Mouse (Mus musculus) kidney, embryonic 16.5 days (tissue): ENCODE measurements at regions not wholly inside any gene's neighbourhood (a gene's known extent, or its start where the extent isn't known, plus 50 kb on each side); places are given as distances from the start of the nearest gene placed in this dataset.

ENCODE experiments used
- ATAC-seq: fragments of 200-750 bp; cut with Nextera tagmentation; 2 replicates; pipeline ENCODE4 v1.8.0; 2017; ENCODE audit warnings: moderate TSS enrichment; ENCODE audit not compliant: low FRiP score, low TSS enrichment
- H3K27ac ChIP-seq: fragments of 300-500 bp; sonication (generic); 2 replicates; pipeline ENCODE4 v1.5.1; 2014; ENCODE audit warnings: low read length
- H3K27me3 ChIP-seq: fragments of 300-500 bp; sonication (generic); 2 replicates; pipeline ENCODE4 v1.6.1; 2014; ENCODE audit warnings: low read length, control low read depth, mixed read lengths; ENCODE audit not compliant: insufficient read depth
- H3K36me3 ChIP-seq: fragments of 300-500 bp; sonication (generic); 2 replicates; pipeline ENCODE4 v1.6.1; 2014; ENCODE audit warnings: low read length, control low read depth, mixed read lengths; ENCODE audit not compliant: insufficient read depth
- H3K4me1 ChIP-seq: fragments of 300-500 bp; sonication (generic); 2 replicates; pipeline ENCODE4 v1.6.1; 2014; ENCODE audit warnings: low read length, control low read depth, mixed read lengths; ENCODE audit not compliant: insufficient read depth
- H3K4me2 ChIP-seq: fragments of 300-500 bp; sonication (generic); replicated peaks from 2 replicates; pipeline ENCODE4 v1.6.1; 2014; ENCODE audit warnings: low read depth, low read length
- H3K4me3 ChIP-seq: fragments of 300-500 bp; sonication (generic); 2 replicates; pipeline ENCODE4 v1.5.1; 2014; ENCODE audit warnings: mild to moderate bottlenecking, low read length
- H3K9ac ChIP-seq: fragments of 300-500 bp; sonication (generic); replicated peaks from 2 replicates; pipeline ENCODE4 v1.6.1; 2014; ENCODE audit warnings: low read length
- H3K9me3 ChIP-seq: fragments of 300-500 bp; sonication (generic); 2 replicates; pipeline ENCODE4 v1.6.1; 2016; ENCODE audit warnings: low read length, control low read depth
- WGBS: fragments of 180-500 bp; shearing (Covaris S2); extraction: QIAGEN DNeasy Blood & Tissue Kit; methylation state at CpG from one replicate; pipeline ENCODE4 v1.1.7; 2014; 5-methylcytosine and 5-hydroxymethylcytosine counted together

DNA sequence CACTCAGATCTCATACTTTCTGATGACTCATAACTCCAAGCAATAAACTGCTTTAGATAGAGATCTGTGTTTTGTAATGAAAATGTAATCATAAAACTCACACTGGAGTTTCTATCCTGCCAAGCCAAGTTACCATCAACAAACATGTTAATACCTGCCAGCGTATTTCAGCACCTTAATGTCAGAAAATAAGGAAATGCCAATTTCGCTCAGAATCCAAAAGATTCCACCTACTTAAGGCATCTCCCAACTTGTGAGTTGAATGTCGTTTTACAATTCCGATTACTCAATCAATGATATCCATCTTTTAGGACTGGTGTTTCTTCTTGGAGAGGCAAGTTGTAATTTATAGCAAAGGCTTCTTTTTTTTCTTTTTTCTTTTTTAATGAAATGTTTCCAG is 850.5 kb downstream of the Epha4 start:
- no peak overlapping the region for H3K4me3 ChIP-seq
- H3K27ac ChIP-seq = no peak overlapping the region
- H3K4me1 ChIP-seq = no peaks in the 10 kb centered on the region; the same call in 1 of the 2 replicates
- whole genome bisulfite sequencing = 82% methylated on average over 4 of the region's 4 CpGs
- H3K27me3 ChIP-seq = no peaks in the 10 kb centered on the region
- H3K36me3 ChIP-seq = no peaks in the 10 kb centered on the region
- H3K4me2 ChIP-seq = no peak overlapping the region
- ATAC-seq = no peak
- no peak overlapping the region for H3K9ac ChIP-seq
- H3K9me3 ChIP-seq = no peaks in the 10 kb centered on the region

DNA sequence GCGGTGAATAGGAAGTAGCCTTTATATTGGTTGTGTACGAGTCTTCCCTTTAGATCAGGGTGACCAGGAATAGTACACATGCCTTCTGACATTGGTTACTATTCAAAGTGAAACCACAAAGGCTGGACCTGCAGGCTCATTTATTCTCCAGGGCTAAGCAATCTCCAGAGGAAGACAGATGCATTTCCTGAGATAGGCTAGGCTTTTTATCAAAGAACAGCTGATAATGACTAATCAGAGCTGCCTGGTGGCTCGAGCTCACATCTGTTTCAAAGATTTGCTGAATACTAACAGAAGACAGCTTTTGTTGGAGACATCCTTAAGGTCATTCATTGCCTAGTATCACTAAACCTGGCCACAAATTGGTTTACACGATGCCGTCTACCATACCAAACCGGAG is 838.1 kb downstream of the Epha4 start:
- WGBS = 82% methylated on average over 6 of the region's 6 CpGs
- no peak overlapping the region for H3K9ac ChIP-seq
- no peaks in the 10 kb centered on the region for H3K4me1 ChIP-seq
- peaks cover 4% of the 10 kb centered on the region; the same call in 1 of the 2 replicates for H3K9me3 ChIP-seq
- no peak overlapping the region for H3K4me3 ChIP-seq
- H3K27ac ChIP-seq = no peak overlapping the region
- no peak overlapping the region for H3K4me2 ChIP-seq
- H3K27me3 ChIP-seq = no peaks in the 10 kb centered on the region
- no peak for ATAC-seq
- no peaks in the 10 kb centered on the region for H3K36me3 ChIP-seq

DNA sequence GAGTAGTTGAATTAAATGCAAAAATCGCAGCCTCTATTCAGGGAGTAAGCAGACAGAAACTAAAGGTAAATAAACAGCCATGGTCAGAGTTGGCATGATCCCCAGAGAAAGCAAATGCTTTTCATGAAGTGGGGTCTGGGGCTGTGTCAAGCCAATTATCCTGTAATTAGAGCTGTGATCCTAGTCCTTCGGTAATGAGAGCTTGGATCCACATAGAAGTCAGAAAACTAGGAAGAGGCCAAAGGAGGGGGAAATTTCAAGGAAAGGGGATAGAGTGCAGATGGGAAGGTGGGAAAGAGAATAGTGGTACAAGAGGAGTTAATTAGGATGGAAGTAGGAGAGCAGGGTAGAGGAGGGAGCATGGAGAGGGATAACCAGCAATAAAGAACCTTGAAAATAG is 809.3 kb downstream of the Epha4 start:
- Histone ChIP-seq H3K9ac (no peak overlapping the region), H3K4me1 (no peaks in the 10 kb centered on the region), H3K4me2 (no peak overlapping the region), H3K9me3 (no peaks in the 10 kb centered on the region), H3K36me3 (no peaks in the 10 kb centered on the region), H3K4me3 (no peak overlapping the region), H3K27me3 (no peaks in the 10 kb centered on the region), H3K27ac (no peak overlapping the region)
- WGBS = 51% methylated on average over 2 of the region's 2 CpGs
- no peak for ATAC-seq

DNA sequence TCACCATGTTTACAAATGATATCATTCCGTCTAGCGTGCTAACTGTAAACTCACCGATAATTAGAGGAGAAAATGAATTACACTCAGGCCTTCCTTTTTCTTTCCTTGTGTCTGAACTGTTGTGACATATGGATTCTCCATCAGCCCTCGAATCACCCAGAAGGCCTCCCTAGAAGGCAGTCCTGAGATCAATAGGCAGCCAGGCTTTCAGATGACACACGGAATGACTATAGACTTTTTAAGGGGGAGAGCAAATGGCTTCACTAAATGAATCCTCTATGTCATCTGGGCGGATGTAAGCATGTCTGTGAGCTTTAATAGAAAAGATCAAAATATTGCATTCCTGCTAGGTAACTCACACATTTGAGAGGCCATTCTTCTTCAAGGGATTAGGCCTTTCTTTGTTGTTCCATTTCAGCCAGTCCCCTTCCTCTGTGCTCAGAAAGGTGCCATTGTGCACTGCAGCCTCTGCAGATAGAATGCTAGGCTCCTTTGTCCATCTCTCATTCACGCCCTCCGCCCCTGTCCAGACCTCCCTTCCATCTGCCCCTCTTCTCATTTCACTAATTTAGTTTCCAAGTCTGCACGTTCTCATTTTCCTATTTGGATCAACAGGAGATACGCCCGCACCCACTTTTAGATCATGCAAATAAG is 797.1 kb downstream of the Epha4 start:
- no peak overlapping the region for H3K9ac ChIP-seq
- H3K36me3 ChIP-seq = no peaks in the 10 kb centered on the region
- H3K9me3 ChIP-seq = no peaks in the 10 kb centered on the region
- 70% methylated on average over 11 of the region's 11 CpGs for WGBS
- no peak for ATAC-seq
- 0 out of 2 replicates have a peak, but pooled peaks cover 3% of the 10 kb centered on the region for H3K4me1 ChIP-seq
- H3K27ac ChIP-seq = no peak overlapping the region
- no peak overlapping the region for H3K4me3 ChIP-seq
- no peak overlapping the region for H3K4me2 ChIP-seq
- H3K27me3 ChIP-seq = no peaks in the 10 kb centered on the region

DNA sequence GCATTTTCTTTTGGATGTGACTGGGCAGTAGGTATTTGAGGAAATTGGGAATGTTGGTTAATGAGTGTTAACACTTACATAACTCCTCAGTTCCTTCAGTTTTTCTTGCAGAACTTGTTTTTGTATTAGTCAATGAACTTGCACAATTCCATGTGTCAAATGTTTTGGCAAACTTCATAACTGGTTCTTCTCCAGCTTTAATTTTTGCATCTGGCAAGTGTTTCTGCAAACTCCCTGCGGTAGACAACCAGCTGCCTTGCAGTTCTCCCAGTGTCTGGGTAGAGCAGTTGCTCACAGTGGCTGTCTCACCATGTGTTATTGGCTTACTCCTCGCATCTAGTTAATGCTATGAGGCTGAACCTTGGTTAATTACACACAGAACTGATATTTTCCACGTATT is 790.4 kb downstream of the Epha4 start:
- no peak for ATAC-seq
- Histone ChIP-seq H3K27ac (no peak overlapping the region), H3K4me2 (no peak overlapping the region), H3K27me3 (no peaks in the 10 kb centered on the region), H3K9me3 (no peaks in the 10 kb centered on the region), H3K36me3 (no peaks in the 10 kb centered on the region), H3K9ac (no peak overlapping the region), H3K4me1 (no peaks in the 10 kb centered on the region), H3K4me3 (no peak overlapping the region)
- WGBS = 67% methylated on average over 3 of the region's 3 CpGs

DNA sequence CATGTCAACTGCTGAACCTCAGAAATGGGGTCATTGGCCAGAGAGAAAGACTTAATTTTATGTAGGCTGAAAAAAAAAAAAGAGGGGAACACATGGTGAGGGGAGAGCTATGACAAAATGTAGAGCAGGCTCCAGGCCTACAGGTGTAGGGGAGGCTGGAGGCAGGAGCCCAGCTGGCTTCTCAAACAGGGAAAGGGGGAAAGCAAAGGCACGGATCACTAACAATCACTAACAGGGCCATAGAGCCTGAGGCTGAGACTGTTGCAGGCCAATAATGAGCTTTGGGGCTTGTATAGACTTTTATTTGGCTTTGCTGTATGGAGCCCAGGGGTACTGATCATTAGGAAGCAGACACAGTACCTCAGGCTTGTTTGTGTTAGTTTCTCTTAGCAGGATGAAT is 777.9 kb downstream of the Epha4 start:
- 50% methylated on average over 1 of the region's 1 CpGs for WGBS
- ATAC-seq = no peak
- H3K4me2 ChIP-seq = no peak overlapping the region
- no peaks in the 10 kb centered on the region for H3K4me1 ChIP-seq
- no peaks in the 10 kb centered on the region for H3K27me3 ChIP-seq
- no peak overlapping the region for H3K4me3 ChIP-seq
- H3K36me3 ChIP-seq = no peaks in the 10 kb centered on the region
- H3K9ac ChIP-seq = no peak overlapping the region
- H3K27ac ChIP-seq = no peak overlapping the region
- H3K9me3 ChIP-seq = no peaks in the 10 kb centered on the region

DNA sequence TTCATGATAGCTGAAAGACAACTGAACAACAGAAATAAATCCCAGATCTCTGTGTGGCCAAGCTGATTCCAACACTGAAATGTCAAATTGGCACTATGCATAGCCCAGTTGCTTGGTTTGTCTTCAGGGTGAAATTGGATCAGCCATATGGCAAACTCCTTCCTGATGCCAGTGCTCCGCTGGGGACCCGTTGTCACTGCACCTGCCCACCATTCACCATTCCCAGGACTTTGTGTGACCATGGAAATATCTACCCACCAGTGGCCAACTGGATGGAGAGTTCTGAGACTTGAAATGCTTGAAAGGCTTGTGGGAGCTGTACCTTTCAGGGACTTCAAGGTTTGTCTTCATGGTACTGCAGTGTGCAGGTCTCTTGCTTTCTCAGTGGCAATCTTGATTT is 777.2 kb downstream of the Epha4 start:
- Histone ChIP-seq H3K36me3 (no peaks in the 10 kb centered on the region), H3K4me1 (no peaks in the 10 kb centered on the region), H3K27me3 (no peaks in the 10 kb centered on the region), H3K4me2 (no peak overlapping the region), H3K4me3 (no peak overlapping the region), H3K9ac (no peak overlapping the region), H3K9me3 (no peaks in the 10 kb centered on the region), H3K27ac (no peak overlapping the region)
- ATAC-seq = no peak
- WGBS = 86% methylated on average over 2 of the region's 2 CpGs

DNA sequence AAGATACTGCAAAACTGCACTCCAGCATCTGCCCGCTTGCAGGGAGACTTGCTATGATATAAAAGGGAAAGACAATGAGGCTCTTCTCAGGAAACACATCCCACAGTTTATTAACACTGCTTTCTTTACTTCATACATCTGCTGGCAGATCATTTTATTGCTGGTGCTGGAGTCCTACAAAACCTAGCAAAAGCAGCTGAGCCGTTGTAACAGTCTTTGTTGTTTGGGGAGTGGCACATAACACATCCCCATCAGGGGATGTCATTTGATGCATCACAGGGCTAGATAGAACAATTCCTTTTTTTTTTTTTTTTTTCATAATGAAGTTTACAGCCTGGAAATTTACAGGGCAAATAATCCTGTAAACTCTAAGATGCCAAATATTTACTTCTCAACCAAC is 742.2 kb downstream of the Epha4 start:
- H3K4me3 ChIP-seq = no peak overlapping the region
- H3K9me3 ChIP-seq = no peaks in the 10 kb centered on the region
- ATAC-seq = no peak
- H3K36me3 ChIP-seq = no peaks in the 10 kb centered on the region
- 80% methylated on average over 2 of the region's 2 CpGs for WGBS
- H3K27me3 ChIP-seq = no peaks in the 10 kb centered on the region
- no peak overlapping the region for H3K27ac ChIP-seq
- no peak overlapping the region for H3K9ac ChIP-seq
- no peaks in the 10 kb centered on the region for H3K4me1 ChIP-seq
- no peak overlapping the region for H3K4me2 ChIP-seq

DNA sequence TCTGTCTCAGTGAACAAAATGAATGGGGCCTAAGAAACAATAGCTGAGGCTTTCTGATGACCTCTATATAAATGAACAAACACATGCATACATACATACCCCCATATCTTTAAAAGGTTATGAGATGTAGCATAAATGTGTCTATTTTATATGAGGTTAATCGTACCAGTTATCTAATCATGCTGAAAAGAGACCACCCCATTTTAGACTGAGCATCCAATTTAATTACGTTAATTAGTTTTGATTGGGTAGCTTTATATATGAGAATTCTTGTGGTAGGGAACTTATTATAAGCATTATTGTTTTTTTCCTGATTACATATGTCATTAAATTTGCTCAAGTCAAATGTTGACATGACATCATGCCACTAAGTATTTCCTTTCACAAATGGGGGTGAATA is 728.0 kb downstream of the Epha4 start:
- Histone ChIP-seq H3K4me2 (no peak overlapping the region), H3K9ac (no peak overlapping the region), H3K36me3 (no peaks in the 10 kb centered on the region), H3K27ac (no peak overlapping the region), H3K9me3 (no peaks in the 10 kb centered on the region), H3K4me1 (no peaks in the 10 kb centered on the region), H3K27me3 (no peaks in the 10 kb centered on the region), H3K4me3 (no peak overlapping the region)
- no peak for ATAC-seq
- WGBS = 91% methylated on average over 2 of the region's 2 CpGs

DNA sequence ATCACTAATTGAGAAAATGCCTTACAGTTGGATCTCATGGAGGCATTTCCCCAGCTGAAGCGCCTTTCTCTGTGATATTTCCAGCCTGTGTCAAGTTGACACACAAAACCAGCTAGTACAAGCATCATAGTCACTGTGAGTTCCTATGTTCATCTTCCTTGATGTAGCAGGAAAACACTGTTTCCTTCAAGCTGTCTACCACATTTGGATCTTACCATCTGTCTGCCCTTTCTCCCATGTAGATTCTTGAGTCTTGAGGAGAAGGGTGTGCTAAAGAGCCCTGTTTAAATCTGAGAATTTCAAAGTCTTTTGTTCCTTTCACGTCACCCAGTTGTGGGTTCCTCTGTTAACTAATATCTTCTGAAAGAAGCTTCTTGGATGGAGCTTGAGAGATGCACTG is 721.5 kb downstream of the Epha4 start:
- Histone ChIP-seq H3K9ac (no peak overlapping the region), H3K4me2 (no peak overlapping the region), H3K36me3 (no peaks in the 10 kb centered on the region), H3K4me1 (no peaks in the 10 kb centered on the region), H3K27ac (no peak overlapping the region), H3K9me3 (no peaks in the 10 kb centered on the region), H3K4me3 (no peak overlapping the region), H3K27me3 (no peaks in the 10 kb centered on the region)
- WGBS = 84% methylated on average over 2 of the region's 2 CpGs
- no peak for ATAC-seq
